Mouse (Mus musculus) stomach, embryonic 16.5 days (tissue): ENCODE results near the gene Hist1h4j. TPM values are rescaled to one million over a fixed set of nuclear protein-coding genes. Genes with fewer than 3 reads are reported as not detected.
A peak's percentile ranks its signal among the peaks of the same experiment; 100 is the strongest.
"Not testable (repeated sequence)": the region's sequence is repeated elsewhere in the genome, so short reads cannot be mapped to it uniquely, and the experiment has no call there.

Source experiments
- ATAC-seq: fragments of 200-750 bp; cut with Nextera tagmentation; 2 replicates; pipeline ENCODE4 v1.8.0; 2017; ENCODE audit warnings: moderate number of reproducible peaks, moderate TSS enrichment; ENCODE audit not compliant: insufficient read depth, low FRiP score
- H3K27ac ChIP-seq: fragments of 300-500 bp; sonication (generic); 2 replicates; pipeline ENCODE4 v1.5.1; 2014; ENCODE audit warnings: low read length
- H3K27me3 ChIP-seq: fragments of 300-500 bp; sonication (generic); 2 replicates; pipeline ENCODE4 v1.6.1; 2014; ENCODE audit warnings: low read length, control low read depth, mixed read lengths; ENCODE audit not compliant: control insufficient read depth, insufficient read depth
- H3K36me3 ChIP-seq: fragments of 300-500 bp; sonication (generic); 2 replicates; pipeline ENCODE4 v1.6.1; 2014; ENCODE audit warnings: low read length; ENCODE audit not compliant: control insufficient read depth, insufficient read depth
- H3K4me1 ChIP-seq: fragments of 300-500 bp; sonication (generic); 2 replicates; pipeline ENCODE4 v1.6.1; 2014; ENCODE audit warnings: low read length, control low read depth, mixed read lengths; ENCODE audit not compliant: control insufficient read depth, insufficient read depth
- H3K4me2 ChIP-seq: fragments of 300-500 bp; sonication (generic); 2 replicates; pipeline ENCODE4 v1.6.1; 2014; ENCODE audit warnings: low read depth, low read length, mixed read lengths
- H3K4me3 ChIP-seq: fragments of 300-500 bp; sonication (generic); replicated peaks from 2 replicates; pipeline ENCODE4 v1.5.1; 2014; ENCODE audit warnings: mild to moderate bottlenecking, low read length
- H3K9ac ChIP-seq: fragments of 300-500 bp; sonication (generic); 2 replicates; pipeline ENCODE4 v1.6.1; 2014; ENCODE audit warnings: low read length
- H3K9me3 ChIP-seq: fragments of 300-500 bp; sonication (generic); replicated peaks from 2 replicates; pipeline ENCODE4 v1.6.1; 2016; ENCODE audit warnings: low read length, control low read depth; ENCODE audit not compliant: control insufficient read depth
- WGBS: fragments of 180-500 bp; shearing (Covaris S2); extraction: QIAGEN DNeasy Blood & Tissue Kit; methylation state at CpG from one replicate; pipeline ENCODE4 v1.1.7; 2014; 5-methylcytosine and 5-hydroxymethylcytosine counted together
- polyA plus RNA-seq: library from polyadenylated mRNA; unstranded; fragments of >200 nt; fragmentation: Nextera tagmentation; extraction: Ambion mirVana; gene quantifications from 2 replicates; pipeline ENCODE4 v1.2.1, GENCODE M21; 2015

The Hist1h4j gene
- polyA plus RNA-seq, 1 experiment from 2014 or later, result 2.3 TPM

DNA sequence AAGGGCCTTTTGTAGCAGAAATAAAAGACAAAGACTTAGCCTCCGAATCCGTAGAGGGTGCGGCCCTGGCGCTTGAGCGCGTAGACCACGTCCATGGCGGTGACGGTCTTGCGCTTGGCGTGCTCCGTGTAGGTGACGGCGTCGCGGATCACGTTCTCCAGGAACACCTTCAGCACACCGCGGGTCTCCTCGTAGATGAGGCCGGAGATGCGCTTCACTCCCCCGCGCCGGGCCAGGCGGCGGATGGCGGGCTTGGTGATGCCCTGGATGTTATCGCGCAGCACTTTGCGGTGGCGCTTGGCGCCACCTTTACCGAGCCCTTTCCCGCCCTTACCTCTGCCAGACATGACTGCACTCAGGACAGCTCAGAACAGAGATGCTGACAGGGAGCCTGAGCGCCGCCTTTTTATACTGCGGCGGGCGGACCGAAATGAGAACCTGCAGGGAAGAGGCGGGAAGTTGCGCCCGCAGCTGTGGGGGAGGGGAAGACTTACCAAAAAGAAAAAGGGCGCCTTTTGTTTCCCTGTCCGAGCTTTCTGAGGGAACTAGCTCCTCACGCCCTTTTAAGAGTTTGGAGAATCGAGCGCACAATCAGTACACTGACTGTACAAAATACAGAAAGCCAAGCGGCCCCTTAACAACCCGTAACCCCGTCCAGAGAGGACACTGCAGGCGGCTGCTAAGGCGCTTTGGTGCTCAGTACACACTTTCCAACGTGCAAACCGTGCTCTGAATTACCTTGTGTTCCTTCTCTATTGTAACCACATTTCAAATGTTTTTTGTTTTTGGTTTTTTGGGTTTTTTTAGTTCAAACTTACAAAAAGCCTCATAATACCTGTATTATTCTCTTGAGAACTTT, 15.5 kb downstream of the Hist1h4j start, which contains the start of gene Hist1h4k:
Gene Hist1h4k, minus strand, starts transcription at position 347 of the 859 bp plus-strand sequence.
- Histone ChIP-seq H3K4me1 (peaks cover 20% of the 10 kb centered on the region), H3K4me2 (peak within 1 kb of the TSS; percentile 74), H3K27ac (peak within 1 kb of the TSS; percentile 95), H3K9ac (peak within 1 kb of the TSS; percentile 73), H3K4me3 (peak within 1 kb of the TSS; percentile 59)
- H3K27me3 ChIP-seq, H3K36me3 ChIP-seq, H3K9me3 ChIP-seq: not testable (repeated sequence)
- ATAC-seq, result peak; percentile 83
- under 1% methylated on average over 38 of the region's 56 CpGs for WGBS

DNA sequence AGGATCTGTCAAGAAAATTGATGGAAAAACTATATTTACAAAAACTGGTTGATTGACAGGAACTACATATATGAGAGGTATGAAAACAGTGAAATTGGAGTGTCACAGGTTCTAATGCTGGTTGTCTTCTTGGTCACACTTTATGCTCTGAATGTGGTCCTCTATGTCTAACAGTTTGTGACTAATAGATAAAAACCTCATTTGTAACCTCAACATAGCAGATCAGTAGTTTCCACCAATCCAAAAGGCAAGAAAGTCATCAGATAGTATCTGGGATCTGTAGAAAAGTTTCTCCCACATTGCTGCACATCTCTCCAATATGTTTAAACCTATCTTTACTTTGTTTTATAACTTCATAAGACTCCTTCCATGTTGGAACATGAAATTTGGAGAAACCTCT, 16.6 kb downstream of the Hist1h4j start:
- ATAC-seq, result no peak
- no peaks in the 10 kb centered on the region for H3K27me3 ChIP-seq
- H3K27ac ChIP-seq, result no peak overlapping the region
- peaks cover 20% of the 10 kb centered on the region for H3K4me1 ChIP-seq
- H3K4me3 ChIP-seq, result no peak overlapping the region
- no peak overlapping the region for H3K4me2 ChIP-seq
- no peak overlapping the region for H3K9ac ChIP-seq
- H3K9me3 ChIP-seq, result no peaks in the 10 kb centered on the region
- H3K36me3 ChIP-seq, result no peaks in the 10 kb centered on the region

DNA sequence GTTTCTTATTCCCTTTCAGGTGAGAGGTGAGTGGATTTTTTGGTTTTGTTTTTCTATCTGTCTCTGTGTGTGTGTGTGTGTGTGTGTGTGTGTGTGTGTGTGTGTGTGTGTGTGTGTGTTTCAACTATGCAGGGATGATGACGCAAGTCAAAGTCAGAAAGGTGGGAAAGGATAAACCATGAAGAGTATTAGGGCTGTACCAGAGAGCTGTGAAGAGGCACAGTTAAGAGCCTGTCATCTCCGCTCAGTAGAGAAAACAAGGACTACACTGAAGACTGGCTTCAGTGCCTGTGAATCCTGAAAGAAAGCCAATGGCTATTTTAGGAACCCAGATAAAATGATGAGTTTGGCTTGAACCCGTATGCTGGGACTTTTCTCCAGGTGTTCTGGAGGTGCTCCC, 17.0 kb downstream of the Hist1h4j start:
- Histone ChIP-seq H3K4me1 (peaks cover 20% of the 10 kb centered on the region), H3K36me3 (no peaks in the 10 kb centered on the region), H3K9ac (no peak overlapping the region), H3K4me2 (peak overlapping the region; percentile 79), H3K9me3 (no peaks in the 10 kb centered on the region), H3K27ac (peak overlapping the region; percentile 95), H3K4me3 (no peak overlapping the region), H3K27me3 (no peaks in the 10 kb centered on the region)
- no peak for ATAC-seq
- 71% methylated on average over 3 of the region's 3 CpGs for WGBS

DNA sequence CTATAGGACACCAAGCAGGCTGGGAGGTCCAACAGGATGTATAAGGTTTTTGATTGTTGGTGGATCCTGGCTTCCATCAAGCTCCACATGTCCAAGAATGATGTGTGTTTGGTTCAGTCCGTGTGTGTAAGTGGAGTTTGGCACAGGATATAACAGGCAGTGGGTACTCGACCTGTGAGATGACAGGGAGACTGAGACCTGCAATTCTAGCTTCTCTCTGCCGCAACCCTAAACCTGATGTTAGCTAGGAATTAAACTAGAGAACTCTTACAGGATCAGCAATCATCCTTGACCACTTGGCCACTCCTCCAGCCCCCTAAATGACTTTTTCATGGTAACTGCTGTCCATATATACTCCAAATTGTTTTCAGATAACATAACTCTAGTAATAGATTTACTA, 17.5 kb downstream of the Hist1h4j start:
- H3K27ac ChIP-seq, result peak overlapping the region; percentile 95
- peak overlapping the region; percentile 50; the same call in 1 of the 2 replicates for H3K4me3 ChIP-seq
- no peak for ATAC-seq
- no peak overlapping the region; the same call in 1 of the 2 replicates for H3K9ac ChIP-seq
- no peaks in the 10 kb centered on the region for H3K27me3 ChIP-seq
- no peaks in the 10 kb centered on the region for H3K36me3 ChIP-seq
- WGBS, result 35% methylated on average over 3 of the region's 3 CpGs
- H3K9me3 ChIP-seq, result no peaks in the 10 kb centered on the region
- H3K4me2 ChIP-seq, result peak overlapping the region; percentile 79
- H3K4me1 ChIP-seq, result peaks cover 20% of the 10 kb centered on the region

DNA sequence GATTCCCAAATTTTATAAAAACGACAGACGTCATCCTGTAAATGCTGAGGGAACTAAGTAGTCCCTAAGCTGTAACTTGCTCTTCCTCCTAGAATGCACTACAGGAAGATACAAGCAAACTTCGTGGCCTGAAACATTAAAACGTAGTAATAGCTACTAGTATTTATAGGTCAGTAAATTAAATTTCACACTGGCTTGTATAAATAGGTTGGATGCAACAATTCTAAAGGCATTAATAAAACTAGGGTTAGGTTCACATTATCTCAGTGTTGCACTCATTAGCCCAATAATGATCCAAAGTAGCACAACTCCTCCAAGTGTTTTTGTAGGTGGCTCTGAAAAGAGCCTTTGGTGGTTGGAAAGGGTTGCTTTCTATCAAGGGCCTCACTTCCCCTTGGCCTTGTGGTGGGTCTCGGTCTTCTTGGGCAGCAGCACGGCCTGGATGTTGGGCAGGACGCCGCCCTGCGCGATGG, 18.2 kb downstream of the Hist1h4j start:
- Histone ChIP-seq H3K4me1 (peaks cover 20% of the 10 kb centered on the region), H3K9me3 (no peaks in the 10 kb centered on the region), H3K36me3 (no peaks in the 10 kb centered on the region), H3K4me3 (peak overlapping the region; percentile 50), H3K4me2 (peak overlapping the region; percentile 79), H3K9ac (peak overlapping the region; percentile 74), H3K27ac (peak overlapping the region; percentile 95), H3K27me3 (no peaks in the 10 kb centered on the region)
- WGBS, result 3% methylated on average over 10 of the region's 10 CpGs
- no peak for ATAC-seq

DNA sequence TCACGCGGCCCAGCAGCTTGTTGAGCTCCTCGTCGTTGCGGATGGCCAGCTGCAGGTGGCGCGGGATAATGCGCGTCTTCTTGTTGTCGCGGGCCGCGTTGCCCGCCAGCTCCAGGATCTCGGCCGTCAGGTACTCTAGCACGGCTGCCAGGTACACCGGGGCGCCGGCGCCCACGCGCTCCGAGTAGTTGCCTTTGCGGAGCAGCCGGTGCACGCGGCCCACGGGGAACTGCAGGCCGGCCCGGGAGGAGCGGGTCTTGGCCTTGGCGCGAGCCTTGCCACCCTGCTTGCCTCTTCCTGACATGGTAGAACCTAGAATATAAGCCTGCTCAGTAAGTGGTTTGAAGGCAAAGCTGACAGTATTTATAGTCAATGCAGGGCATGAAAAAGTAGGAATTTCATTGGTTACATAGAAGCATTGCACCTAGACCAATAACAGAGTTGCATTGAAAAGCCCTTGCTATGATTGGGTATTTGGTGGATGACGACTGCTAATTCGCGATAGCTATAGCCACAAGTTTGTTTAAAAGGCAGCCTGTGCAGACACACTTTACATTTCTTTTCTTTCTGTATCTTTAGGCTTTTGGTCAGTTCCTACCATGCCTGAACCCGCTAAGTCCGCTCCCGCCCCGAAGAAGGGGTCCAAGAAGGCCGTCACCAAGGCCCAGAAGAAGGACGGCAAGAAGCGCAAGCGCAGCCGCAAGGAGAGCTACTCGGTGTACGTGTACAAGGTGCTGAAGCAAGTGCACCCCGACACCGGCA, 18.8 kb downstream of the Hist1h4j start, which contains the start of the genes Hist1h2ak and Hist1h2bn:
Gene Hist1h2ak, minus strand, starts transcription at position 304 of the 762 bp plus-strand sequence.
Gene Hist1h2bn, plus strand, starts transcription at position 600 of the 762 bp plus-strand sequence.
- WGBS, result 0% methylated on average over 37 of the region's 50 CpGs
- Histone ChIP-seq H3K9ac (peak within 1 kb of the TSS; percentile 74), H3K4me2 (peak within 1 kb of the TSS; percentile 79), H3K4me3 (peak within 1 kb of the TSS; percentile 52), H3K27ac (peak within 1 kb of the TSS; percentile 95), H3K4me1 (peaks cover 18% of the 10 kb centered on the region)
- H3K36me3 ChIP-seq, H3K27me3 ChIP-seq, H3K9me3 ChIP-seq: not testable (repeated sequence)
- peak; percentile 93 for ATAC-seq

DNA sequence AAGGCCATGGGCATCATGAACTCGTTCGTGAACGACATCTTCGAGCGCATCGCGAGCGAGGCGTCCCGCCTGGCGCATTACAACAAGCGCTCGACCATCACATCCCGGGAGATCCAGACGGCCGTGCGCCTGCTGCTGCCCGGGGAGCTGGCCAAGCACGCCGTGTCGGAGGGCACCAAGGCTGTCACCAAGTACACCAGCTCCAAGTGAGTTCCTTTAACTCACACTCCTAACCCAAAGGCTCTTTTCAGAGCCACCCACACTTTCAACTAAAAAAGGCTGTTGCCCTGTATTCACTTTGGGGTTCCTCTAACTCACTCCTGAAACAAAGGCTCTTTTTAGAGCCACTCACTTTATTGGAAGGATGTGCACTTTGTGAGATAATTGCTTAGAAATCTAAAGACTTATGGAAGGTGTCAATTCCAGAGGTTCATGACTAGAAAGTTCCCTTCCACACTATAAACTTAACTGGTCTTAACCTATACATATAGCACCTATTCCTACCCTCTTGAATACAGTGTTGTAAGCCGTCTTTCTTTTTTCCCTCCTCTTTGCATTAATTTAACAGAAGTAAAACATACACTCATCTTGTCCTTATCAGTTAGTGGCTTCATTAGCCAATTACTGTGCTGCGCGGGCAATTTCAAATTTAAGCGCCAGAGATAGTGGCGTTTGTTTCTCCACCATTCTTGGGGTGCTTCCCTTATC, 19.6 kb downstream of the Hist1h4j start:
- Histone ChIP-seq H3K4me3 (peak overlapping the region; percentile 52), H3K27ac (peak overlapping the region; percentile 89), H3K4me2 (peak overlapping the region; percentile 79), H3K4me1 (peaks cover 15% of the 10 kb centered on the region), H3K9ac (peak overlapping the region; percentile 66)
- not testable (repeated sequence) for H3K27me3 ChIP-seq, H3K36me3 ChIP-seq, H3K9me3 ChIP-seq, ATAC-seq
- WGBS, result under 1% methylated on average over 21 of the region's 26 CpGs

DNA sequence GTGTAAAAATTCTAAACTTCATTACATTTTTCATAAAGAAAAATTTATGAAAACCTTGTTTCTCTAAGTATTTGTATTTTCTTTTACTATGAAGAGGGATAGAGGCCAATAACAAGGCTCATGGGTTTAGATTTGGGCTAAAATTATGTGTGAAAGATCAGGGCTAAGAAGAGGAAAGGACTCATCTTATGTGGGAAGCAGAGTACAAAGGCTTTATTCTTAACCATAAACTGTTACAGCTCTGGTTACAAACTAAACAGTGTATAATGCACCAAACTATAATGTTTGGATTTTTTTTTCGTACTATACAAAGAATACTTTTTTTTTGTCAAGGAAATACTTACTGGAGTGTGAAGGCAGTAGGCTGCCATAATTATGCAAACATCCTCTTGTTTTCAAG, 20.8 kb downstream of the Hist1h4j start:
- no peak for ATAC-seq
- H3K4me1 ChIP-seq, result peaks cover 13% of the 10 kb centered on the region
- H3K27ac ChIP-seq, result no peak overlapping the region
- no peak overlapping the region for H3K9ac ChIP-seq
- H3K9me3 ChIP-seq, result no peaks in the 10 kb centered on the region
- no peaks in the 10 kb centered on the region for H3K36me3 ChIP-seq
- H3K4me2 ChIP-seq, result no peak overlapping the region
- WGBS, result 69% methylated on average over 1 of the region's 1 CpGs
- no peaks in the 10 kb centered on the region for H3K27me3 ChIP-seq
- H3K4me3 ChIP-seq, result no peak overlapping the region
